Mouse (Mus musculus) erythroblast, embryonic 14.5 days (primary cell): ENCODE measurements at regions not wholly inside any gene's neighbourhood (a gene's known extent, or its start where the extent isn't known, plus 50 kb on each side); places are given as distances from the start of the nearest gene placed in this dataset.

ENCODE experiments used
- GATA1 ChIP-seq: IDR thresholded peaks from 2 replicates; pipeline ENCODE4 v1.6.1; 2012; ENCODE audit warnings: low read length, inconsistent platforms, mixed read lengths
- TAL1 ChIP-seq: IDR thresholded peaks from 3 replicates; pipeline ENCODE4 v1.6.1; 2012; ENCODE audit warnings: low read length, inconsistent platforms, mixed read lengths

- TF ChIP-seq GATA1 (no peak), TAL1 (no peak)
These were observed 69.5 kb upstream of the Msx1 start for GRCm38 (mm10) chr5:37893639-37894550.
